Mouse (Mus musculus) MEL (cell line): ENCODE data around the gene Hoxa3.

Experiments used
- CTCF ChIP-seq, 3 experiments: IDR thresholded peaks in 2 of 3; conservative IDR thresholded peaks in 1 of 3; 2 replicates each; pipeline ENCODE4 v1.5.1; 2011 to 2012; ENCODE audit warnings: low read length in 3 of 3, low read depth in 2 of 3, mild to moderate bottlenecking in 2 of 3, improper control_type of control experiment in 1 of 3, inconsistent platforms in 1 of 3, mixed read lengths in 1 of 3, moderate library complexity in 1 of 3; ENCODE audit not compliant: control insufficient read depth in 1 of 3, insufficient read depth in 1 of 3, poor library complexity in 1 of 3, severe bottlenecking in 1 of 3
- MAFK ChIP-seq: IDR thresholded peaks from 2 replicates; pipeline ENCODE4 v1.6.1; 2011; ENCODE audit warnings: low read depth, mild to moderate bottlenecking, low read length, improper control_type of control experiment, borderline replicate concordance
- POLR2A ChIP-seq, 2 experiments: IDR thresholded peaks; 2 replicates each; pipeline ENCODE4 v1.6.1; 2011 to 2012; ENCODE audit warnings: low read length in 2 of 2, mild to moderate bottlenecking in 2 of 2, control low read depth in 1 of 2, improper control_type of control experiment in 1 of 2, low read depth in 1 of 2, moderate library complexity in 1 of 2; ENCODE audit not compliant: control insufficient read depth in 1 of 2, insufficient read depth in 1 of 2, poor library complexity in 1 of 2
- RAD21 ChIP-seq: IDR thresholded peaks from 2 replicates; pipeline ENCODE4 v1.6.1; 2011; ENCODE audit warnings: mild to moderate bottlenecking, low read depth, low read length, improper control_type of control experiment
- USF1 ChIP-seq: IDR thresholded peaks from 2 replicates; pipeline ENCODE4 v1.6.1; 2014; ENCODE audit warnings: low read depth, mild to moderate bottlenecking, inconsistent platforms, low read length, improper control_type of control experiment, moderate library complexity

- no peak for TF ChIP-seq CTCF (IDR thresholded peaks at IDR 0.05 in 2 of 3, conservative IDR thresholded peaks at IDR 0.05 in 1 of 3; ENCODE audit: control insufficient read depth in 1 of 3, insufficient read depth in 1 of 3, low read depth in 2 of 3, low read length in 3 of 3, poor library complexity in 1 of 3, severe bottlenecking in 1 of 3)
- no peak for TF ChIP-seq POLR2A (IDR thresholded peaks at IDR 0.05; ENCODE audit: control insufficient read depth in 1 of 2, insufficient read depth in 1 of 2, low read depth in 1 of 2, low read length in 2 of 2, poor library complexity in 1 of 2)
- TF ChIP-seq USF1, result no peak
- no peak for TF ChIP-seq MAFK
- TF ChIP-seq RAD21, result no peak
These were observed 34.0 kb downstream of the Hoxa3 start for GRCm38 (mm10) chr6:52178918-52179665.
